Mouse (Mus musculus) E14TG2a.4 (cell line): Measurements from ENCODE around the gene Rbm38.

Source experiments
- H3K27me3 ChIP-seq: 2 replicates; pipeline ENCODE4 v1.6.1; 2014; ENCODE audit warnings: low read length, control low read depth; ENCODE audit not compliant: insufficient read depth
- H3K36me3 ChIP-seq: 2 replicates; pipeline ENCODE4 v1.6.1; 2014; ENCODE audit warnings: low read length, control low read depth; ENCODE audit not compliant: insufficient read depth
- H3K4me1 ChIP-seq: replicated peaks from 2 replicates; pipeline ENCODE4 v1.6.1; 2014; ENCODE audit warnings: low read depth, low read length, control low read depth
- H3K4me3 ChIP-seq: replicated peaks from 2 replicates; pipeline ENCODE4 v1.5.1; 2014; ENCODE audit warnings: mild to moderate bottlenecking, low read length
- H3K9me3 ChIP-seq: 2 replicates; pipeline ENCODE4 v1.6.1; 2014; ENCODE audit warnings: low read length, control low read depth
- CTCF ChIP-seq: conservative IDR thresholded peaks from 2 replicates; pipeline ENCODE4 v1.5.1; 2014; ENCODE audit warnings: low read length
- NANOG ChIP-seq: IDR thresholded peaks from 2 replicates; pipeline ENCODE4 v1.6.1; 2014; ENCODE audit warnings: borderline replicate concordance, low read length, mixed read lengths
- POU5F1 ChIP-seq: IDR thresholded peaks from 2 replicates; pipeline ENCODE4 v1.6.1; 2014; ENCODE audit warnings: low read length, borderline replicate concordance

Rbm38 gene

GRCm38 (mm10) chr2:173020430-173020829 lies at the start of gene Rbm38:
TSS of gene Rbm38 (plus strand) at chr2:173020498.
- Histone ChIP-seq H3K4me3 (peak within 1 kb of the TSS; percentile 95), H3K9me3 (no peaks in the 10 kb centered on the region), H3K27me3 (peaks cover 36% of the 10 kb centered on the region), H3K4me1 (peaks cover 63% of the 10 kb centered on the region), H3K36me3 (peaks cover 47% of the 10 kb centered on the region)
- TF ChIP-seq NANOG (no peak), CTCF (no peak), POU5F1 (no peak)

- H3K4me3 ChIP-seq, result no peak overlapping the region
- no peak for TF ChIP-seq CTCF
- no peak for TF ChIP-seq POU5F1
- TF ChIP-seq NANOG, result no peak
Observed at GRCm38 (mm10) chr2:172971865-172972264, 48.4 kb upstream of the Rbm38 start.

DNA sequence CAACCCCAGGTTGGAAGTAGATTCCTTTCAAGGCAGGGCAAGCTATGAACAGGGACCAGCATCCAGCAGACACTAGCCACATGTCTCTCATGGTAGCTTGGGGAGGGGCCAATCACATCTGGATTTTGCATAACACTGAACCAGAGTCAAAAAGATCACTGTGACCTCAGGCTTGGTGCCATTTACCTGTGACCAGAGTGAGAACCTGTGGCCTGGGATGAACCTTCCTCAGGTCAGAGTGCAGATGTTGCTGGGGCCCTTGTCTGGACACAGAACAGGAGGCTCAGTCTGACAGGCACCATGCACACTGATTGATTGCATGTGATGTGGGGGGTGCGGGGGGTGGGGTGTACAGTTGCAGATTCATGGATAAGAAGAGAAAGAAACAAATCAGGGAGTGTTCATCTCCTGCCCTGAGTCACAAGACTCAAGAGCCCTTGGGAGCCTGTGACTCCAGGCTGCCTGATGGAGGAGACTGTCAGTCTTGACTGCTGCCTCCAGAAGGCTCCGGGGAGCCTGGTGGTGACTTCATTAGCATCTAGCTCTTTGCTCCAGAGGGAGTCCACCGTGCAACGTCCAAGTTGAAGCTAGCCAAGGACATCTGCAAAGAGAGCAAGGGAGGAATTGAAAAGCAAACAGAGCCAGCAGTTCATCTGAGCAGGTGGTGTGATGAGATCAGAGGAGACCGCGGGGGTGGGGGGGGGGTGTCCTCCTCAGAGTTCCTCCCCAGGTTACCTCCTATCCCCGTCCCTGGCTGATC lies 46.3 kb upstream of the Rbm38 start:
- Histone ChIP-seq H3K36me3 (no peaks in the 10 kb centered on the region), H3K27me3 (peaks cover 31% of the 10 kb centered on the region), H3K4me3 (no peak overlapping the region), H3K4me1 (peaks cover 32% of the 10 kb centered on the region), H3K9me3 (no peaks in the 10 kb centered on the region)
- TF ChIP-seq POU5F1 (no peak), CTCF (no peak), NANOG (no peak)

More at GRCm38 (mm10) chr2:172971865-172972264, 48.4 kb upstream of the Rbm38 start:
- Histone ChIP-seq H3K9me3 (no peaks in the 10 kb centered on the region), H3K36me3 (no peaks in the 10 kb centered on the region), H3K27me3 (peaks cover 19% of the 10 kb centered on the region), H3K4me1 (peaks cover 19% of the 10 kb centered on the region)

GRCm38 (mm10) chr2:172974701-172975100 lies 45.6 kb upstream of the Rbm38 start:
- peaks cover 31% of the 10 kb centered on the region for H3K27me3 ChIP-seq
- H3K9me3 ChIP-seq, result no peaks in the 10 kb centered on the region
- H3K4me1 ChIP-seq, result peaks cover 32% of the 10 kb centered on the region
- TF ChIP-seq NANOG (no peak), POU5F1 (no peak), CTCF (no peak)
- no peaks in the 10 kb centered on the region for H3K36me3 ChIP-seq
- H3K4me3 ChIP-seq, result no peak overlapping the region

DNA sequence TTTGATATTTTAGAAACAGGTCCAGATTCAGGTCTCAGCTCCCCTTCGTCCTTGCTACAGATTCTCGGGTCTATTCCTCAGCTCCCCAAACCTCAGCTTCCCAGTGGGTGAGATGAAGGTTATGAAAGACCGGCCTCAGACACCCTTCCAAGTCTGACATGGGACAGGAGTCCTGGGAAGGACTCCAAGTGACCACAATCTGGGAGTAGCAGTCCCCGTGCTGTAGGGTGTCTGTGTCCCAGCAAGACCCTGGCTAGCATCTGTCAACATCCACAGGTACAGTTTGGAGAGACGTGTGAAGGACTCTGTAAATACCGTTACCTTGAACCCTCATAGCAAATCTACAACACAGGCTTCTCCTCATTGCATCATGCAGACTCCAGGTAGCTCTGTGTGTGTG lies 45.1 kb upstream of the Rbm38 start:
- H3K4me1 ChIP-seq, result peaks cover 32% of the 10 kb centered on the region
- TF ChIP-seq NANOG (no peak), POU5F1 (no peak), CTCF (no peak)

DNA sequence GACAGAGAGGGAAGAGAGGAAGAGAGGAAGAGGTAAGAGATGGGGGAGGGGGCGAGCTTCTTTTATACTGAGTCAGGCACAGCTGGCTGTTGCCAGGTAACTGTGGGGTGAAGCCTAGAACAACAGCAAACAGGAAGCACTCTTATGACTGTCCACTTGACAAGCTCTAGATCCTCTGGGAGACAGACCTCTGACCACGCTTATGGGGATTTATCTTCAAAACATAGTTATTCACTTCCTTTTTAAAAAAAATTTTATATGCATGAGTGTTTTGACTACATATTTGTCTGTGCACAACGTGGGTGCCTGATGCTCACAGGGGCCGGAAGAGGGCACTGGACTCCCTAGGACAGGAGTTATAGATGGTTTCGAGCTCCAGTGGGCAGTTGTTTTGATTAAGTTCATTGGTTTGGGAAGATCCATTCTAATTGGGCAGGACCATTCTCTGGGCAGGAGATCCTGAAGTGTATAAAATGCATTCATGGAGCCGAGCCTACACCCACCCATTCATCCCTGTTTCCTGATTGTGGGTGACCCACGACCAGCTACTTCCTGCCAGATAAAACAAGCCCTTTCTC lies 43.5 kb upstream of the Rbm38 start:
- TF ChIP-seq NANOG (no peak), CTCF (no peak), POU5F1 (no peak)
- Histone ChIP-seq H3K4me1 (peaks cover 32% of the 10 kb centered on the region), H3K9me3 (peaks cover 5% of the 10 kb centered on the region), H3K36me3 (no peaks in the 10 kb centered on the region), H3K4me3 (peak overlapping the region; percentile 56; the same call in 1 of the 2 replicates), H3K27me3 (peaks cover 38% of the 10 kb centered on the region)

More for the DNA sequence above, 45.1 kb upstream of the Rbm38 start:
- Histone ChIP-seq H3K4me3 (no peak overlapping the region), H3K36me3 (no peaks in the 10 kb centered on the region), H3K27me3 (peaks cover 35% of the 10 kb centered on the region), H3K9me3 (peaks cover 4% of the 10 kb centered on the region)

- peak within 1 kb of the TSS; percentile 56 for H3K4me3 ChIP-seq
- peaks cover 32% of the 10 kb centered on the region for H3K4me1 ChIP-seq
- peaks cover 38% of the 10 kb centered on the region for H3K27me3 ChIP-seq
- H3K9me3 ChIP-seq, result peaks cover 5% of the 10 kb centered on the region
- H3K36me3 ChIP-seq, result no peaks in the 10 kb centered on the region
- TF ChIP-seq CTCF (no peak), POU5F1 (no peak), NANOG (no peak)
Observed at GRCm38 (mm10) chr2:172977409-172978130, 42.7 kb upstream of the Rbm38 start, which contains the start of gene Spo11. TSS of gene Spo11 (plus strand) at chr2:172977700.

DNA sequence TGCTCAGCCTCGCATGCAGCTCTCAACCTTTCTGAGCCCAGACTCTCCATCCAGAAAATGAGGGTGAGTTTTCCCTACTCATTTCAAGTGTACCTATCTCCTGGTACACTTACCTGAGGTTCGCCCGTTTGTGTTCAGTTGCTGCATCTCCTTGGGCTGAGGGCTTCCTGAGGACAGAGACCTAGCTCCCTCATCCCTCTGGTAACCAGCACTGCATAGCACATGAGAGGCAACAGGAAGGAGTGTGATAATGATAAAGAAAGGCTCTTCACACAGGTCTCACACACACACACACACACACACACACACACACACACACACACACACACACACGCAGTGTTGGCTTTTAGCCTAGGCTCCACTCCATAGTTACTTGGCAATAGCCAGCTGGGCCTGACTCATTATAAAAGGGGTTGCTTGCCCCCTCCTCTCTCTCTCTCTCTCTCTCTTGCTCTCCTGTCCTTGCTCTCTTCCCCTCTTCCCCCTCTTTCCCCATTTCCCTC lies 42.1 kb upstream of the Rbm38 start:
- H3K27me3 ChIP-seq, result peaks cover 41% of the 10 kb centered on the region
- H3K36me3 ChIP-seq, result no peaks in the 10 kb centered on the region
- peaks cover 32% of the 10 kb centered on the region for H3K4me1 ChIP-seq
- H3K9me3 ChIP-seq, result peaks cover 5% of the 10 kb centered on the region
- TF ChIP-seq NANOG, result no peak
- no peak for TF ChIP-seq POU5F1
- no peak for TF ChIP-seq CTCF
- H3K4me3 ChIP-seq, result no peak overlapping the region
